Mouse (Mus musculus) stomach, postnatal 0 days (tissue): Measurements from ENCODE around the gene Lin7b. TPM values are rescaled to one million over a fixed set of nuclear protein-coding genes. Genes with fewer than 3 reads are reported as not detected.

Experiments
- ATAC-seq: fragments of 200-750 bp; cut with Nextera tagmentation; 2 replicates; pipeline ENCODE4 v1.8.0; 2017; ENCODE audit not compliant: low FRiP score, low TSS enrichment
- DNase-seq: peaks from one replicate; pipeline ENCODE4 v3.0.0-alpha.2; 2016; ENCODE audit warnings: low spot score
- H3K27ac ChIP-seq: fragments of 300-500 bp; sonication (generic); replicated peaks from 2 replicates; pipeline ENCODE4 v1.5.1; 2014; ENCODE audit warnings: mild to moderate bottlenecking, control low read depth
- H3K27me3 ChIP-seq: fragments of 300-500 bp; sonication (generic); 2 replicates; pipeline ENCODE4 v1.6.1; 2014; ENCODE audit warnings: low read length; ENCODE audit not compliant: control insufficient read depth, insufficient read depth
- H3K36me3 ChIP-seq: fragments of 300-500 bp; sonication (generic); 2 replicates; pipeline ENCODE4 v1.6.1; 2014; ENCODE audit warnings: low read length, mixed read lengths; ENCODE audit not compliant: control insufficient read depth, insufficient read depth
- H3K4me1 ChIP-seq: fragments of 300-500 bp; sonication (generic); replicated peaks from 2 replicates; pipeline ENCODE4 v1.6.1; 2014; ENCODE audit warnings: antibody characterized with exemption; ENCODE audit not compliant: control insufficient read depth, insufficient read depth
- H3K4me2 ChIP-seq: fragments of 300-500 bp; sonication (generic); replicated peaks from 2 replicates; pipeline ENCODE4 v1.6.1; 2014; ENCODE audit warnings: low read depth, mild to moderate bottlenecking, control low read depth, moderate library complexity
- H3K4me3 ChIP-seq: fragments of 300-500 bp; sonication (generic); 2 replicates; pipeline ENCODE4 v1.5.1; 2014; ENCODE audit warnings: low read depth, low read length, control low read depth
- H3K9ac ChIP-seq: fragments of 300-500 bp; sonication (generic); 2 replicates; pipeline ENCODE4 v1.6.1; 2014; ENCODE audit warnings: mild to moderate bottlenecking, low read length, control low read depth, mixed read lengths
- H3K9me3 ChIP-seq: fragments of 300-500 bp; sonication (generic); 2 replicates; pipeline ENCODE4 v1.6.1; 2016; ENCODE audit warnings: low read length; ENCODE audit not compliant: control insufficient read depth
- CTCF ChIP-seq: IDR thresholded peaks from 2 replicates; pipeline ENCODE4 v1.5.1; 2016; ENCODE audit warnings: antibody characterized with exemption, low read depth, mild to moderate bottlenecking, moderate library complexity
- EP300 ChIP-seq: optimal IDR thresholded peaks from 2 replicates; pipeline ENCODE3; 2016; ENCODE audit warnings: antibody characterized with exemption
- WGBS: fragments of 180-500 bp; shearing (Covaris S2); extraction: QIAGEN DNeasy Blood & Tissue Kit; methylation state at CpG from one replicate; pipeline ENCODE4 v1.1.7; 2014; 5-methylcytosine and 5-hydroxymethylcytosine counted together
- polyA plus RNA-seq: library from polyadenylated mRNA; unstranded; fragments of >200 nt; fragmentation: Nextera tagmentation; extraction: Ambion mirVana; gene quantifications from 2 replicates; pipeline ENCODE4 v1.2.1, GENCODE M21; 2015

Gene Lin7b
- polyA plus RNA-seq, 1 experiment from 2014 or later: 5.9 TPM

DNA sequence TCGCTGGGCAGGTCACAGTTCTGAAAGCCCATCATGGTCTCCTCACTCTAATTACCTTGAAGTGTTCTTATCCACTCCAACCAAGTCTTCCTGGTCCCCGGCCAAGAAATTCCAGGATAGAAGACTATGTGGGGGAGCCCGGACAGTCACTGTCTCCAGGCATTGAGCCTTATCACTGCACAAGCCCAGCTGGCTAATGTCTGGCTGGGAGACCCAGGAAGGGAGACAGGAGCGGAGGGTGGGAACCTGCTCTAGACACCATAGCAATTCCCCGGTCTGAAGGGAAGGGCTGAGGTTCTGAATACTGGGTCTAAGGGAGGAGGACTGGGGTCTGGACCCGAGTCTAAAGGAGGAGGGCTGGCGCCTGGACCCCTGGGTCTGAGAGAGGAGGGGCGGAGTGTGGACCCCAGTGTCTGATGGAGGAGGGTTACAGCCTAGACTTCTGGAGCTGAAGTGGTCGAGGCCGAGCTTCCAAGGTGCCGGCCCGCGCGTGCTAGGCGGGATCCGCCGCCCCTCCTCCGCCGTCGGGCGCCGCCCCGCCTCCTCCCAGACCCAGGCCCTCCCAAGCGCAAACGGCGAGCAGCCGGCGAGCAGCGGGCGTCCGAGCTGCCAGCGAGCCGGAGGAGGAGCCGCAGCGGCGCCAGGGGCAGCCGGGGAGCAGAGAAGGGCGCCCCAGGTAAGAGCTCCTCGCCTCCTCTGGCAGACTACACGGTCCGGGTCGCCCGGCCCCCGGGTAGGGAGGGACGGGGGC, 42.9 kb upstream of the Lin7b start, which contains the start of gene Ntf5:
TSS of gene Ntf5 (plus strand) at position 583 of the 751 bp plus-strand sequence.
- Histone ChIP-seq H3K4me1 (no peaks in the 10 kb centered on the region), H3K4me3 (peak within 1 kb of the TSS; percentile 54), H3K27me3 (no peaks in the 10 kb centered on the region), H3K9ac (peak within 1 kb of the TSS; percentile 54), H3K27ac (peak within 1 kb of the TSS; percentile 30), H3K4me2 (peak within 1 kb of the TSS; percentile 95), H3K9me3 (no peaks in the 10 kb centered on the region), H3K36me3 (no peaks in the 10 kb centered on the region)
- peak; percentile 53 for DNase-seq
- TF ChIP-seq CTCF: no peak
- no peak for TF ChIP-seq EP300
- 3% methylated on average over 29 of the region's 45 CpGs for WGBS
- peak; percentile 49 for ATAC-seq

DNA sequence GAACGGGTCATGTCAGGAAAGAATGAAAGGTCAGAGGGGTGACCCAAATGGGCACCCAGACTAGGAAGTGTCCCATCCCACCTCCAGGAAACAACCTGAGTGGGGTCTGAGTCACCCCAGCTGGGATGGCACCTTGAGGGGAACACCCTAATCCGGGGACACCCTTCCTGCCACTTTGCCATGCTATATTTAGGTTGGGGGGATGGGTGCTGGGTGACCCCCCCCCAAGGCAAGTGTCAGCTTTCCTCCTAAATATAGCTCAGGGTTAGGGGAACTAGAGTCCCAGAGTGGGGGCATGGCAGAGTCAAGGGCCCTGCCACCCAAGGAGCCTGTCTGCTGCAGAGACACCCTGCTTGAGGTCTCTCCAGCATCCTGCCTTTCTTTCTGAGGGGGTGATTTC, 42.0 kb upstream of the Lin7b start:
- DNase-seq: no peak
- Histone ChIP-seq H3K4me2 (no peak overlapping the region), H3K9ac (no peak overlapping the region), H3K9me3 (no peaks in the 10 kb centered on the region), H3K27ac (no peak overlapping the region), H3K27me3 (no peaks in the 10 kb centered on the region), H3K4me3 (no peak overlapping the region), H3K4me1 (no peaks in the 10 kb centered on the region), H3K36me3 (no peaks in the 10 kb centered on the region)
- WGBS: 77% methylated on average over 2 of the region's 2 CpGs
- no peak for ATAC-seq
- TF ChIP-seq CTCF: no peak
- TF ChIP-seq EP300: no peak

DNA sequence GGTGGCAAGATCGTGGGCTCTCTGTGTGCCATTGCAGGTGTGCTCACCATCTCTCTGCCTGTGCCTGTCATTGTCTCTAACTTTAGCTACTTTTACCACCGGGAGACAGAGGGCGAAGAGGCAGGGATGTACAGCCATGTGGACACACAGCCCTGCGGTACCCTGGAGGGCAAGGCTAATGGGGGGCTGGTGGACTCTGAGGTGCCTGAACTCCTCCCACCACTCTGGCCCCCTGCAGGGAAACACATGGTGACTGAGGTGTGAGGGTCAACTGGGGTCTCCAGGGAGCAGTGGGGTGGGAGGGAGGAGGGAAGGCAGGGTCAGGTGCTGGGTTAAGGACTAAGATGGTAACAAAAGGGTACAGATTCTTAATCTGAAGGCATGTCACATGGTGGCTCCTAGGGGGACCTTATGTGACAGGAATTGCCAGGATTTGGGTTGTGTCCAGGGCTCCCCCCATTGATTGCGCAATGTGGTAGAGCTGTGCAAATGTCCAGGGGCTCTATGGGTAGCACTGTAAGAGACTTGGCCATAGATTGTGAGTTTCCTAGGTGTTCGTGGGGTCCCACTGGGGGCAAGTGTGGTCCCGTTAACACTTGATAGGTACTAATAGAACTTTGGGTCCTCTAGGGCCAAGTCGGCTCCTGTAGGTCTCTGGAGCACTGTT, 39.2 kb upstream of the Lin7b start:
- ATAC-seq (no peak), DNase-seq (no peak)
- Histone ChIP-seq H3K36me3 (no peaks in the 10 kb centered on the region), H3K4me3 (no peak overlapping the region), H3K4me1 (no peaks in the 10 kb centered on the region; the same call in 1 of the 2 replicates), H3K4me2 (no peak overlapping the region), H3K27me3 (peaks cover 12% of the 10 kb centered on the region), H3K9ac (no peak overlapping the region), H3K27ac (no peak overlapping the region), H3K9me3 (no peaks in the 10 kb centered on the region)
- TF ChIP-seq CTCF (no peak), EP300 (no peak)
- 86% methylated on average over 8 of the region's 8 CpGs for WGBS

DNA sequence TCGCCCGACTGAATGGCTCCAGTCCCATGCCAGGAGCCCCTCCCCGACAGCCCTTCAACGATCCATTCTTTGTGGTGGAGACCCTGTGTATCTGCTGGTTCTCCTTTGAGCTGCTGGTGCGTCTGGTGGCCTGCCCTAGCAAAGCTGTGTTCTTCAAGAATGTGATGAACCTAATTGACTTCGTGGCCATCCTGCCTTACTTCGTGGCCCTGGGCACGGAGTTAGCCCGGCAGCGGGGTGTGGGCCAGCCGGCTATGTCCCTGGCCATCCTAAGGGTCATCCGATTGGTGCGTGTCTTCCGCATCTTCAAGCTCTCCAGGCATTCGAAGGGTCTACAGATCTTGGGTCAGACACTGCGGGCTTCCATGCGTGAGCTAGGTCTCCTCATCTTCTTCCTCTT, 38.6 kb upstream of the Lin7b start:
- WGBS: 88% methylated on average over 17 of the region's 17 CpGs
- ATAC-seq: no peak
- H3K27ac ChIP-seq: no peak overlapping the region
- no peak overlapping the region for H3K4me2 ChIP-seq
- no peak overlapping the region for H3K4me3 ChIP-seq
- no peaks in the 10 kb centered on the region; the same call in 1 of the 2 replicates for H3K4me1 ChIP-seq
- no peak for TF ChIP-seq CTCF
- TF ChIP-seq EP300: no peak
- DNase-seq: no peak
- H3K36me3 ChIP-seq: no peaks in the 10 kb centered on the region
- no peak overlapping the region for H3K9ac ChIP-seq
- peaks cover 12% of the 10 kb centered on the region for H3K27me3 ChIP-seq
- no peaks in the 10 kb centered on the region for H3K9me3 ChIP-seq

DNA sequence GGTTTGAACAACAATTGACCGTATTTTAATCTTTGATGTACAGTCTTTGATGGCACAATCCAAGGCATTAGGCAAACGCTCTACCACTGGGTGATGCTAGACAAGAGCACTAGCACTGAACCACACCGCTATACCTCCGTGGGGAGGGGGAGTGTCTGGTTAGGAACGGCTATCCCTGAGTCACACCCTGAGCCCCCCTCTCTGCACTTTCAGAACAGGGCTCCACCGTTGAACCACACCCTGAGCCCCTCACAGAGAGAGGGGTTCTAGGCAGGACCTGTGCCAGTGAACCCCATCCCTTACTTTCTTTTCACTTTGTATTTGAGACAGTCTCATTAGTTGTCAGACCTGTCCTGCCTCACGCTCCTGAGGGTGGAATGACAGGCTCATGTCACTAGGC, 38.0 kb upstream of the Lin7b start:
- Histone ChIP-seq H3K27ac (no peak overlapping the region), H3K36me3 (no peaks in the 10 kb centered on the region), H3K4me3 (no peak overlapping the region), H3K9ac (no peak overlapping the region), H3K4me2 (no peak overlapping the region), H3K9me3 (no peaks in the 10 kb centered on the region), H3K27me3 (peaks cover 12% of the 10 kb centered on the region), H3K4me1 (no peaks in the 10 kb centered on the region; the same call in 1 of the 2 replicates)
- DNase-seq: no peak
- ATAC-seq: no peak
- TF ChIP-seq EP300: no peak
- no peak for TF ChIP-seq CTCF
- WGBS: 60% methylated on average over 7 of the region's 7 CpGs

GRCm38 (mm10) chr7:45407836-45408235, 37.5 kb upstream of the Lin7b start:
- Histone ChIP-seq H3K27ac (no peak overlapping the region), H3K4me1 (no peaks in the 10 kb centered on the region; the same call in 1 of the 2 replicates), H3K9me3 (no peaks in the 10 kb centered on the region), H3K4me3 (no peak overlapping the region), H3K36me3 (no peaks in the 10 kb centered on the region), H3K27me3 (peaks cover 12% of the 10 kb centered on the region), H3K4me2 (no peak overlapping the region), H3K9ac (no peak overlapping the region)
- no peak for DNase-seq
- 73% methylated on average over 10 of the region's 10 CpGs for WGBS
- TF ChIP-seq EP300: no peak
- no peak for TF ChIP-seq CTCF
- ATAC-seq: no peak
